Mouse (Mus musculus) gastrocnemius, adult 18-20 months (tissue): Measurements from ENCODE around the gene Smyd2. TPM values are rescaled to one million over a fixed set of nuclear protein-coding genes. Genes with fewer than 3 reads are reported as not detected.

Experiments
- DNase-seq: peaks from one replicate; pipeline ENCODE4 v3.0.0; 2021; ENCODE audit warnings: low spot score
- total RNA-seq, 2 experiments: library from RNA; stranded (reverse); gene quantifications; 2 replicates each; pipeline ENCODE4 v1.2.3; 2021

Smyd2 gene
- total RNA-seq, 2 experiments from 2014 or later: 316 to 319 TPM

- DNase-seq: peak; percentile 36
Observed at GRCm38 (mm10) chr1:189920701-189921567, 1.2 kb downstream of the Smyd2 start.

- no peak for DNase-seq
Observed at GRCm38 (mm10) chr1:189919756-189920155, 2.4 kb downstream of the Smyd2 start.

GRCm38 (mm10) chr1:189917126-189917500, 5.0 kb downstream of the Smyd2 start:
- no peak for DNase-seq

GRCm38 (mm10) chr1:189916422-189917125, 5.6 kb downstream of the Smyd2 start:
- DNase-seq: no peak

- peak; percentile 64 for DNase-seq
Observed at GRCm38 (mm10) chr1:189913093-189913760, 8.9 kb downstream of the Smyd2 start.

- DNase-seq: peak; percentile 90
Observed at GRCm38 (mm10) chr1:189910685-189911345, 11.3 kb downstream of the Smyd2 start.

- peak; percentile 43 for DNase-seq
Observed at GRCm38 (mm10) chr1:189903169-189903568, 19.0 kb downstream of the Smyd2 start.

- DNase-seq: peak; percentile 85
Observed at GRCm38 (mm10) chr1:189902413-189902812, 19.8 kb downstream of the Smyd2 start.

- DNase-seq: peak; percentile 62
Observed at GRCm38 (mm10) chr1:189899526-189899925, 22.6 kb downstream of the Smyd2 start.

GRCm38 (mm10) chr1:189898708-189899107, 23.5 kb downstream of the Smyd2 start:
- peak; percentile 57 for DNase-seq

- no peak for DNase-seq
Observed at GRCm38 (mm10) chr1:189897861-189898260, 24.3 kb downstream of the Smyd2 start.

GRCm38 (mm10) chr1:189894191-189894590, 28.0 kb downstream of the Smyd2 start:
- no peak for DNase-seq

- no peak for DNase-seq
Observed at GRCm38 (mm10) chr1:189888749-189889148, 33.4 kb downstream of the Smyd2 start.

GRCm38 (mm10) chr1:189887518-189887917, 34.6 kb downstream of the Smyd2 start:
- DNase-seq: peak; percentile 69

GRCm38 (mm10) chr1:189885975-189886374, 36.2 kb downstream of the Smyd2 start:
- no peak for DNase-seq

GRCm38 (mm10) chr1:189884951-189885350, 37.2 kb downstream of the Smyd2 start:
- DNase-seq: no peak

GRCm38 (mm10) chr1:189883531-189884170, 38.5 kb downstream of the Smyd2 start:
- peak; percentile 67 for DNase-seq

GRCm38 (mm10) chr1:189882886-189883285, 39.3 kb downstream of the Smyd2 start:
- peak; percentile 58 for DNase-seq

GRCm38 (mm10) chr1:189880745-189881144, 41.4 kb downstream of the Smyd2 start:
- no peak for DNase-seq

- no peak for DNase-seq
Observed at GRCm38 (mm10) chr1:189879965-189880364, 42.2 kb downstream of the Smyd2 start.

GRCm38 (mm10) chr1:189879212-189879611, 43.0 kb downstream of the Smyd2 start:
- DNase-seq: no peak
